Mouse (Mus musculus) cerebellum, adult (tissue): ENCODE data around the gene Rspo3.

Experiments
- ATAC-seq: cut with Nextera tagmentation; 2 replicates; pipeline ENCODE4 v1.9.2; 2017; ENCODE audit warnings: mild to moderate bottlenecking, moderate library complexity, mixed read lengths; ENCODE audit not compliant: insufficient number of reproducible peaks, low FRiP score, low TSS enrichment

The Rspo3 gene

DNA sequence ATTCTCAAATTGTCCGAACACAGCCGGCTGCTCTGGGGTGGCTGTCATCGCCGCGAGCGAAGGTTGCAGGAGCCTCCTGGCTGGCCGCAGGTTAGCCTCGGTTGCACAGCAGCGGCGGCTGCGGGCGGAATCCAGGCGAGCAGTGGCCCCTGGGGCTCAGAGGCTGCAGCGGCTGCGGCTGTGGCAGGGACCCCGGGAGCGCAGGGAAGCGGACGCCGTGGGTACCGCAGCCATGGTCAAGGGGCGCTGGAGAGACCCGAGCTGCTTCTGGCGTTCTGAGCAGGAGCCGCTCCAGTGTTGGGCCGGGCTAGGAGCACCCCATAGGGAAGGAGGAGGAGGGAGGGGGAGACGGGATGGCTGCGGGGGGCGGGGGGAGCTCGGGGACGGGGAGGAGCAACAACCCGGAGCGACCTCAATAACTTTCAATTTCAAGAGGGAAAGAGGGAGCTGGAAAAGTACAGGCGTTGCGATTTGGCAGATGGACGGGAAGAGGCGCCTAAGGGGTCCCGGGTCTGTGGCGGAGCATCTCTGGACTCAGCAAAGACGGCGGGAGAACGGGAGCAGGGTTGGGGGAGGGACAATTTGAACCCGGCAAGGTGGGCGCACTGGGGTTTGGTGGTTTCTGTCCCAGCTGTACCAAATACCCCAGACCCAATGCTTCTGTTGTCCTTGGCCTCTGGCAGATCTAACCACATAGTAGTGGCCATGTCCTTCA, at the start of gene Rspo3:
TSS of gene Rspo3 (minus strand) at position 322 of the 715 bp plus-strand sequence.
- ATAC-seq: peak; percentile 51

DNA sequence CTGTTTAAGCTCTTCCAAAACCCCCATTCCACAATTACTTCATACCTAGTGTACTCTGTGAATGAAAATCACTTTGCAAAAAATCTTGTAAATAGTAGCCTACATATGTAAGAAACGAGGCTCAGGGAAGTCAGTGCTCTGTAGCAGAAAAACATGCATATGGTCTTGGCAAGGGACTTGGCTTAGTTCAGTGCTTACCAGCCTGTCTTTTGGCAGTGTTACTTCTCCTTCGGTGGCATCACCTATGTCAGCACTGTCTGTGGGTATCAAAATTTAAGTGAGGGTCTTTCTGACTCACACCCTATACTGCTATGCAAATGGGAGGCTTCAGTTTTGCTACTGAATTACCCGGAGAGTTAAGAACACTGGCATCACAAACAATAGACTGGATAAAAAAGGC, 46.3 kb upstream of the Rspo3 start:
- ATAC-seq: no peak

DNA sequence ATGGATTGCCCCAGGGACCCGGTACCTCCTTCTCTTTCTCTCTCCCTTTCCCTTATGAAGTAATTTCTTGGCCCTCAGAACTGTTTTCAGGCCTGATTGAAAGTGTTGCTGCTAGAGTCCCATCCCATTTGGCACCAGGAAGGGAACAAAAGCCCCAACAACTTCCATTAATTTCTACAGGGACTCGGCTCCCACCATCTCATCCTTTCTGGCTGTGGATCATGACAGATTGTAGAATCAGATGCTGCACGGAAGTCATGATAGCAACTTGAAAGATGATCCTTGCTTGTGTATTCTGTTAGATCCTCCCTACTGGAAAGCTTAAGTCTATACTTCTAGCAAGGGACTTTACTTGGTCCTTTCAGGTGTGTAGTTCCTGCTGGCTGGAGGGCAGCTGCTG, 45.8 kb upstream of the Rspo3 start:
- no peak for ATAC-seq

DNA sequence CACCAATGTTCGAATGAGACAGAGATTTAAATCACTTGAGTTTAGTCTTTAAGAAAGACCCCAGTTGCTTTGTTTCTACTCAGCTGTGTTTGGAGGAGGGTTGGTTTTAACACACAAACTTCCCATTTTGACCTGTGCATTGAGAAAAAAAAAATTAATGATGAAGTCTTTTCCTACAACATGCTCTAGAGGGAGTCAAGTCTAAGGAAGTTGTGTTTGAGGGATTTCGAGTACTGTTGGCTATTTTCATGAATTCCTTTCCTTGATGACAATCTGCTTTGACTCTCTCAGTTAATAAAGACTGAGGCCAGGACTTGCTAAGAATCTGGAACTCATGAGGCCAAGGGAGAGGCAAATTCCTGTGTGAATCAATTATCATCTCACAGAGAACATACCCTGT, 20.3 kb upstream of the Rspo3 start:
- no peak for ATAC-seq

DNA sequence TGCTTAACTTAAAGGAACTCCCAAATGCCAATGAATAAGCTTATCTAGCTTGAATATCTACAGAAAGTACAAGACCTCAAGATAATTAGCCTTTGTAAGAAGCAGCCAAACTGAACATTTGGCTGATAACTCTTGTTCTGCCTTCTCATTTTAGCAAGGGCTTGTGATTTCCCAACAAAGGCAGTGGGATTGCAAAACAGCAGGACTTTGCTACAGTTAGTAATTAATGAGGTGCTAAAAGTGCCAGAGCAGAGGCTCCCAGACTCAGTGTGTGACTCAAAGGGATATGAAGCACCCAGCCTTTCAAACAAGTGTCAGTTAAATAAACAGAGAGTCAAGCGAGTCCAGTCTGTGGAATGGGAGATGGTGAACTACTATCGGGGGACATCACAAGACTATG, 18.7 kb upstream of the Rspo3 start:
- no peak for ATAC-seq

DNA sequence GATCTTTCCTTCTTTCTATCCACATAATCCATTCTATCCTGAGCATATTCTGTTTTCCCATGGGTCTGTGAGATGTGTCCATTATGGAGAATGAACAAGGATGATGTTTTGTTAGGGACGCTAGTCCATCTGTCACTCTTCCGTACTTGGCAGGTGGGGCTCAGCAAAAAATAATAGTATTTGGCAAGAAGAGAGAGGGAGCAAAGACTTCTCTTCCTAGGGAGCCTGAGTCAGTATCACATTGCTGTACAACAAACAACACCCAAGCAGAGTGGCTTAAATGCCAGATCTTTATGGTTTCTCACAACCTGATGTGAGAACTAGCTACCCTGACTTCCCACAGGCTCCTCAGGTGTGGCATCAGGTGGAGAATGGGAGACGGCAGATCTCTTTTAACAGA, 7.3 kb upstream of the Rspo3 start:
- ATAC-seq: peak; percentile 62; the same call in 1 of the 2 replicates

DNA sequence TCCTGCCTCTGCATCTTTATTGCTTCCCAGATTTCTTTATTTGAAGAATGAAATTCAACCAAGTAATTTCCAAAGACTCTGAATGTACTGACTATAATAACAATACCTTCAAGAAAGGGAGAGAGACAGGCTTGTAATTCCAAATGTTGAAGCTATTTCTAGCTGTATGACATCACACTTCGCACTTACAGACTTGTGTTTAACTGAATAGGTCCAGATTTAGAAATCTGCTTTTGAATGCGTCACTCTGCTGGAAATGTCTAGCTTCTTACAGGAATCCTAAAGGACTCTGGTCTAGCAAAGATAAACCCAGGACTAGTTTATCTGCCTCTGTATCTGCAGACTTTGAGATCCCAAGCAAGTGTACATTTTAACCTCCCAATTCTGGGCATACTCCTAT, 3.8 kb upstream of the Rspo3 start:
- ATAC-seq: no peak

DNA sequence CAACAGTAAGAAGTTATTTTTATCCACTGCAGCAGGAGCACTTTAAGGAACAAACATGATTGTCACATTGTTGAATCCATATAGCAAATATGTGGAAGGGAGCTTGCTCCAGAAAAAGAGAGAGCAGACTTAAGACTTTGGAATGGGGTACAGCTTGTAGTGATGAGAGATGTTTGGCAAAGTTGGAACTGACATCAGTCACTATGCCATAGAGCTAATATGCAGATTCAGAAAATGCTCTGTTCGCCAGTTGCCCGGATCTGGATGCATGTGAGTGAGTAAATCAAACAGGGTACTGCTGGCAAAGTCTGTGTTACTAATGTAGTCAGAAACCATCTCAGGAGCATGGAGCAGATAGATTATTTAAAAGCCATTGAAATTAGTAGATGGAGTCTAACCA, 3.1 kb upstream of the Rspo3 start:
- no peak for ATAC-seq

DNA sequence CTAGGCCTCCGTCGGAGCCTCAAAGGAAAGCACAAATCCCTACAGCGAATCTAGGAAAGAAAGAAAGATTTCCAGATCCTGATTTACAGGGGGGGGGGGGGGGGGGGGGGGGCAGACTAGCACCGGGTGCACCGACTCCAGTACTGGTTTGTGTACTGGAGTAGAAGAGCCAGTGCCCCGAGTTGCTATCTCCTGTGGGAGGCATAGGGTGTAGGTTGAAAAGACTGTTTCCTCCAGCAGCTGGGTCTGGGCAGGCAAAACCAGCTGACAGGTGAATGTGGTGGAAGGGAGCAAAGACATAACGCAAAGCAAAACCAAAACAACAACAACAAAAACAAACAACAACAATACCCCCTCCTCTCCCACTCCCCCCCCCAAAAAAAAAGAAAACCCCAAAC, 838 bp downstream of the Rspo3 start:
- no peak for ATAC-seq

DNA sequence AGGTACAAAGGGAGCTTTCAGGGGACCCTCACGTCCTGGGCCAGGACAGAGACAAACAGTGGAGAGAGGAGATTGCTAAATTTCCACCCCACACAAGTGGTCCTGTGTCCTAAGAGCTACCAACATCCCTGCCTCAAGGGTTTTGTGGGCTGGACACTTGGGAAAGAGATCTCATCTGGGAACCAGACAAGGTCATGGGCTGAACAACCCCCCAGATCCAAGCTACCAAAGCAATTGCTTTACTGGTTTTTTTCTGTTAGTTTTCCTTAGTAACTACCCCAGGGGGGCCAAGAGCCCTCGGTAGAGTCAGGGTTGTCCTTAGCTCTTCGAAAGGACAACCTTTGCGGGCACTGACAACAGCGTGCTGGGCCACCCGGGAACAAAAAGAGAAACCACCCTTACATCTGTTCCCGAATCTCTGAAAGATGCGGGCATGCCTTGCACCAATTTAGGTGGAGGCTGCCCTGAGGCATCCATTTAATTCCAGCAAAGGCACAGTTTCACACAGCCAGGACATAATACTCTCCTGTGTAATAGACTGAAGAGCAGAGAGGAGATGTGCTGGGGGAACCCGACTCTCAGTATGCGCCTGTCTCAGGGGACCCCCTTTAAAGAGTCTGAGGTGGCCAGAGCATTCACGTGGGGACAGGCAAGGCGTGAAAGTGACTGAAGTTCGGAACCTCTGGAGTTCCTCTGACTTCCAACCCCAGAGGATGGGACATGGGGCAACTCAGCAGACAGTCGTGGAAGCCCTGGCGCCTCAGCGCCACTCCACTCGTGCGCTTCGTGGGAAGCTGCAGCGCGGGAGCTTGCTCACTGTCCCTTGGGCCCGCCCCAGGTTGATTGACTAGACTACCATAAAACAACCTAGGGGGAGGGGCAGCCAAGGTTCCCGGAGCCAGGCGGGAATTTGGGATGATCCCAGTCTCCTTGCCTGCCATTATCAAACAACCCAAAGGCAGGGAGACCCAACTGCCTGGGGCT, 1.5 kb downstream of the Rspo3 start:
- peak; percentile 27 for ATAC-seq

DNA sequence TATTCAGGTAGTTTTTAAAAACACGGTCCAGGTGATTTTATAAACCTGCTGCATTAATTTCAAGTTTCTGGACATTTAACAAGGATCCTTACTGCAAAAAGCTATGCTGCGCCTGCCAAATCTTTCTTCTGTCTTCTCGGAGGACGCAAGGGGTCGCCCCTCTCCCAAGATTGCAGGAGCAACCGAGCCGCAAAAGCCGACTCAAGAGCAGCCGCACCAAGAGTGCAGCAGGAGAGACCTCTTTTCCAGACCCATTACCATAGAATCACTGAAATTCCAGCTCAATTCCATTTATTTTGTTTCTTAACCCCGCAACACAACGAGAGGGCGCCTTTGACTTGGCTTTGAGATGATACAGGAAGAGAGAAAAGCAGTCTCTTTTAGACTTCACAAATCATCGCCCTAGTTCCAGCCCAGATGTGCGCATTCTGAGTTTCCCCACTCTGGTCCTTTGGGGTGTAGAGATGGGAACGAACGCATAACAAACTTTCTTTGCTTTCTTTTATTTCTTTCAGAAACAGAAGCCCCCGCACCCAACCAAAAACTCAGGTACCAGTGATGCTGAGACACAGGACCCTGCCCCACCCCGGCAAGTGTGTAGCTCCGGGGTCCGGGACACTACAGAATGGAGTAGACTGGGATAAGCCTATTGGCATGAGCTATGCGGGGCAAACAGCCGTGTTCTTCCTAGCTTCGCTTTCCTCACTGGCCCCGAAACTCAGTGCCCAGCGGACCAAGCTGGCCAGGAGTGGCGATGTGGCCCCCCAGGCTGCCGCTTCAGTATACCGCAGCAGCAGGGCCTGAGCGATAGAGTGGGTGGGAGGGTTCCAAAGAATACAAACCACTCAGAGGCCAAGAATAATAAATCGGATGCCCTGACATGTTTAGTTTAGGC, 2.6 kb downstream of the Rspo3 start:
- peak; percentile 52 for ATAC-seq

DNA sequence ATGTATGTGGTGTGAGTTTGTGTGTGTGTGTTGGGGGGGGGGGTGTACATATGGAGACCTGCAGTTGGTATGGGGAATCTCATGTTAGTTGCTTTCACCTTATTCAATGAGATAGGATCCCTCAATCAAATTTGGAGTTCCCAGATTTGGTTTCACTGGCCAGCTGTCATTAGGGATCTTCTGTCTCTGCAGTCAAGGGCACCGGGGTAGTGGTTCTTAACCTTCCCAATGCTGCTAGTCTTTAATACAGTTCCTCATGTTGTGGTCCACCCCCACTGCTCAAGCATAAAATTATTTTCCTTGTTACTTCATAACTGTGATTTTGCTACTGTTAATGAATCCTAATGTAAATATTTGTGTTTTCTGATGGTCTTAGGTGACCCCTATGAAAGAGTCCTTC, 22.1 kb downstream of the Rspo3 start:
- no peak for ATAC-seq

DNA sequence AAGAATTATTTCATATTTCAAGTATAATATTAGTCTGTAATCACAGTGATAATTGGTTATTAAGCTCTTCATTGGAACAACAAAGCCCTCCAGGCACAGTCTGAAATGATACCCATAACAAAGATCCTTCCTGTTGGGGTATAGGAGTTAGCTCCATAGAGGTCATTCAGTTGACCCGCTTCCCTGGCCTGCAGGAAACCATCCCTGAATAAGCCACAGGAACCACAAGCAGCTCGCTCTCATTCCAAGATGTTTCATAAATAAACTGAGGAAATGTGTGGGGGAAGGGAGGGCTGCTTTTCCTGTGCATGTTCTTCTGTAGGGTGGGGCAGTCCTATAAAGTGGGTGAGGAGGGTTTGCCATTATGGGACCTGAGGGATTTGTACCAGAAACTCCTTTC, 27.5 kb downstream of the Rspo3 start:
- ATAC-seq: no peak

DNA sequence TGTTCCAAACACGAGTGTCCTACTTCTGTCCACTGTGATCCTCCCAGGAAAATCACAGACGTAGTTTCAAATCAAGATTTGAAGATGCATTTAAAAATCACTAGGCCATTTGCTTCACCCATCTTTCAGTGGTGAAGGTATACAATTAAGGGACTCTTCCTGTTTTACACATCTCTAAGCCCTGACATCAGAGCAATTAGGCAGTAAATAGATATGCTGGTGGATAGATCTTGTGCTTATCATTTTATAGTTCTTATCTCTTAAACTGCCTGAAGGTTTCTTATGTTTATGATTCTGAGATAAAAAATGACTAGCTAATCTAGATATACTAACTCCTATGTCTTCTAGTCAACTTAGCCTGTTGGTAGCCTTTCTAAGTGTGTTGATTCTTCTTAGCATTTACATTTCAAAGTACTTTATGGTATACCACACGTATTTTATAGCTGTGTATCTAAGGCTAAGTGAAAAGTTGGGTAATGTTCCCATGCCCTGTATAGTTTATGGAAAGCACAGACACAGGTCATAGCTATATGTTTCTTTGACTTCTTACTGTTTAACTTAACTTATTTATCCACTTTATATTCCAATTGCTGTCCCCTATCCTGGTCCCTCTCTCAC, 38.4 kb downstream of the Rspo3 start:
- ATAC-seq: no peak

DNA sequence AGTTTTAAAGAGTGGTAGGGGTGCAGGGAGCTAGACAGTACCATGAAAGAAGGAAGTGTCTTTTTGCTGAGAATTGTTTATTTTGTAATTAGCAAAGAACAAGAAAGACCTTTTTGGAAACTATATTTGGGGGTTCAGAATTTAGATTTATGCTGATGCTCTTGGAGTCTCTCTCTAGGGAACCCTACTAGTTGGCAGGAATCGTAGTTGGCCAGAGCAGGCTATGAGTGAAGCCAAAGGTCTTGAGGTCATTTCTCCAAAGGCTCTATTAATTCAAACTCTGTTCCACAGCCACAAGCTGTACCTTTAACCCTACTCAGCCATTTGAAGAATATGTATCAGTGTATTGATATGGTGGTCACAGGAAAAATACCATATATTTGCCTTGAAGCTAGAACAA, 41.7 kb downstream of the Rspo3 start:
- ATAC-seq: no peak; the same call in 1 of the 2 replicates

DNA sequence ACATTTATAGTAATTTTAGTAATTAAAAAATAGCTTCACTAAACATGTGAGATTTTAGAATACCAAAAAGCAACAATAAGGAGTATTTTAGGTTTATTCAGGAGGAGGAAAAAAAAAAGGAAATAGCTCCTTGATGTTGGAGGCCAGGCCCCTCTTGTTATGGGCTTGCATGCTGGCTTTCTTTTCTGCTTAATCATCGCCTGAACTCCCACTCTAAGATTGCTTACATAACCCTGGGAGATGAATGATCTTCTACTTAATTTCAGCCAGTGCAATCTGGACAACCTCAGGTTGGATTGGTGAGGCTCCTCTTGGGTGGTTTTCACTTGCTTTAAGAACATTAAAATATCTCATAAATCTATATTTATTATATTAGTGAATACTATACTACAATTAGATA, 54.7 kb downstream of the Rspo3 start:
- ATAC-seq: no peak

DNA sequence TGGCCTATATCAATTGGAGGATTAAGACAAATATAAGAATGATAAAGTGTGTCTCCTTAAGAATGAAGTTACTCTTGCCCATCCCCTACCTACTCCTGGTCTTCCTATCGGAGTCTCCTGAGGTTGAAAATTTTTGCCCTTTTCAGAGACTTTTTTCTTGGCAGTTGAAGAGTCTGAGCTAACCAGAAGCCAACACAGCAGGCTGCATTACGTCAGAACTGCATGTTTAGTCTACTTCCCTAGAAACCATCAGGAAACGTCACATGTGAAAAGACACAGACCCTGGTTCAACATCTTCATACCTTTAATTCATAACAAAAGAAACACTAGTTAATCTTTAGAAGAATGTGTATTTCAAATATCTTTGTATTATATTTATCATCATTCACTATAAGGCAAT, 56.3 kb downstream of the Rspo3 start:
- no peak for ATAC-seq

DNA sequence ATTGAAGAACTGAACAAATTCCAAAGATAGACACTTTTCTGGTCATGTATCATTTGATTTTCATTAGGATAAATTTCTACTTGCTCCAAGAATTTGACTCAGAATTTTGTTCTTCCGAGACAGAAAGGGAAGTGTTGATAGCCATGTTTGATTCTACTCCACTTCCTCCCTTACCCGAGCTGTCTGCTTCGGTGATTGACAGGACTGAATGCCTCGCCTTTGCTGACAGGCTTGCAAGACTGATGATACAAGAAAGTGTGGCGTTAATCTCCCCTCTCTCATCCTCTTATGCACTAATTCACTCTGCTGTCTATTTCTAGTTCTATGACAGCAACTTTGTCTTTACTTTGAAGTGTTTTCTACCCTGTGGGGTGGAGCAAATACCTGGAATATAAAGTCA, 65.2 kb downstream of the Rspo3 start:
- no peak for ATAC-seq

DNA sequence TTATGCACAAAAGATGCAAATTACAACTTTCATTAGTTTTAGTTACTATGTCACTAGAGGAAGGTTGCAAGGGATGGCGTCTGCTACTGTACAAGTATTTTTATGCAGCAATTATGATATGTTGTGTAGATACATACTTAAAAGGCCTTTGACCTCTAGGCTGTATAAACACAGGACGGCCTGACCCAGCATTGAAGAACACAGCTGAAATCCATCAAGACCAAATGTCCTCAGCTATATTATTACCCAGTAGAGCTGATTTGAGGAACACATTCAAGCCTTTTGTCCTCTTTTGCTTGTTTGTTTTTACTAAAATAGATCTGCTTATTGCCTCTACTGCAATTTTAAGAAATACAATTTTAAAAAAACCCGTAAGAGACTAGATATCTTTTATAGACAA, 75.6 kb downstream of the Rspo3 start:
- ATAC-seq: no peak

DNA sequence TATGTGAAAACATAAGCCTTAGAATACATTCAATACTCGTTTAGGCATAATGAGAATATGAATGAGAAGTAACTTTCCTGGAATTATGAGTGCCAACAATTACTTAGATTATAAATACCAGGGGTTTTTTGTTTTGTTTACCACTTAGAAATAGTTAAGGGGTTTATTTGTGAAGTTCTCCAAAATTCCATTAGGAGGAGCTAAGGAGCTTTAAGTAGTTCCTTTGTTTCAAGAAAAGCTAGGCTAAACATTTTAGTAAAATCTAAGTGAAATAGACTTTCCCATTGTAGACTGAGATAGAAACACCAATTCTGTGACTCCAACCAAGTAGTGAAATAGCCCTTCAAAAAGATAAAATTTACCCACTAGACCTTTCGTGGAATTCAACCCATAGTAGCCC, 76.0 kb downstream of the Rspo3 start:
- ATAC-seq: no peak
